Mouse (Mus musculus) mouse embryonic stem cell (cell line): Measurements from ENCODE around the gene Igfbp5.

Experiments
- in situ Hi-C, 2 experiments: fragments of 300-500 bp; cut with MboI; formaldehyde crosslinking; loops; 1 replicate in 1 of 2; 3 replicates in 1 of 2; pipeline ENCODE4 v1.14.3; 2019 to 2020; ENCODE audit warnings: low sequenced_read_pairs in 2 of 2, low pct_unique_long_range_greater_than_20kb in 1 of 2, mixed read lengths in 1 of 2; ENCODE audit not compliant: unreplicated experiment in 1 of 2

Igfbp5 gene

GRCm38 (mm10) chr1:72874287-72875211 lies at the start of gene Igfbp5:
Igfbp5 (minus strand) TSS chr1:72874884.
- in situ Hi-C loops: loop anchor here (10.0 to 25.0 kb wide), 5 partner anchors 388 to 950 kb away; no protein-coding TSS in a partner anchor

- in situ Hi-C loops: no loop called here
Measured at GRCm38 (mm10) chr1:72914815-72915214, 40.1 kb upstream of the Igfbp5 start.

- in situ Hi-C loops: no loop called here
Measured at GRCm38 (mm10) chr1:72913073-72913472, 38.4 kb upstream of the Igfbp5 start.

- in situ Hi-C loops: loop anchor here in 1 of 2 experiments (25.0 kb wide), 2 partner anchors 366 to 916 kb away; no protein-coding TSS in a partner anchor
Measured at GRCm38 (mm10) chr1:72895821-72896220, 21.1 kb upstream of the Igfbp5 start.

- in situ Hi-C loops: loop anchor here in 1 of 2 experiments (25.0 kb wide), 2 partner anchors 374 to 924 kb away; no protein-coding TSS in a partner anchor
Measured at GRCm38 (mm10) chr1:72887910-72888309, 13.2 kb upstream of the Igfbp5 start.

- in situ Hi-C loops: loop anchor here in 1 of 2 experiments (25.0 kb wide), 2 partner anchors 377 to 927 kb away; no protein-coding TSS in a partner anchor
Measured at GRCm38 (mm10) chr1:72885819-72886169, 11.1 kb upstream of the Igfbp5 start.

- in situ Hi-C loops: loop anchor here in 1 of 2 experiments (25.0 kb wide), 2 partner anchors 377 to 927 kb away; no protein-coding TSS in a partner anchor
Measured at GRCm38 (mm10) chr1:72885111-72885818, 10.6 kb upstream of the Igfbp5 start.

- in situ Hi-C loops: loop anchor here (10.0 to 25.0 kb wide), 4 partner anchors 383 to 946 kb away; no protein-coding TSS in a partner anchor
Measured at GRCm38 (mm10) chr1:72879319-72879634, 4.6 kb upstream of the Igfbp5 start.

GRCm38 (mm10) chr1:72878473-72879318 lies 4.0 kb upstream of the Igfbp5 start:
- in situ Hi-C loops: loop anchor here (10.0 to 25.0 kb wide), 4 partner anchors 384 to 946 kb away; no protein-coding TSS in a partner anchor

- in situ Hi-C loops: loop anchor here (10.0 to 25.0 kb wide), 4 partner anchors 384 to 947 kb away; no protein-coding TSS in a partner anchor
Measured at GRCm38 (mm10) chr1:72877892-72878291, 3.2 kb upstream of the Igfbp5 start.

- in situ Hi-C loops: loop anchor here (10.0 to 25.0 kb wide), 4 partner anchors 386 to 949 kb away; no protein-coding TSS in a partner anchor
Measured at GRCm38 (mm10) chr1:72876111-72876510, 1.4 kb upstream of the Igfbp5 start.

- in situ Hi-C loops: loop anchor here (10.0 to 25.0 kb wide), 4 partner anchors 387 to 949 kb away; no protein-coding TSS in a partner anchor
Measured at GRCm38 (mm10) chr1:72875708-72876107, 1.0 kb upstream of the Igfbp5 start.

GRCm38 (mm10) chr1:72873511-72874286 lies 985 bp downstream of the Igfbp5 start:
- in situ Hi-C loops: loop anchor here in 1 of 2 experiments (10.0 to 25.0 kb wide), 3 partner anchors 401 to 951 kb away; no protein-coding TSS in a partner anchor

- in situ Hi-C loops: loop anchor here in 1 of 2 experiments (10.0 to 25.0 kb wide), 3 partner anchors 402 to 952 kb away; no protein-coding TSS in a partner anchor
Measured at GRCm38 (mm10) chr1:72873078-72873477, 1.6 kb downstream of the Igfbp5 start.

- in situ Hi-C loops: loop anchor here in 1 of 2 experiments (10.0 to 25.0 kb wide), 3 partner anchors 402 to 952 kb away; no protein-coding TSS in a partner anchor
Measured at GRCm38 (mm10) chr1:72872521-72872920, 2.2 kb downstream of the Igfbp5 start.

- in situ Hi-C loops: loop anchor here in 1 of 2 experiments (10.0 to 25.0 kb wide), 3 partner anchors 403 to 953 kb away; no protein-coding TSS in a partner anchor
Measured at GRCm38 (mm10) chr1:72871697-72872411, 2.8 kb downstream of the Igfbp5 start.
